In genomic region chr16:33337177-33337576, GRCm38 (mm10) we compare ENCODE assay signal across 7 mouse cellular contexts. TPM values are rescaled to one million over a fixed set of nuclear protein-coding genes. Genes with fewer than 3 reads are reported as not detected.
A peak's percentile ranks its signal among the peaks of the same experiment; 100 is the strongest.
DNase-seq lines count a peak whose midpoint lies in the region; ATAC-seq and TF ChIP-seq lines count a peak whose summit lies in the region.

No protein-coding gene starts in this region.

- H3K9me3 ChIP-seq in intestine, embryonic 16.5 days (ENCODE audit: control insufficient read depth, low read length) = no peaks in the 10 kb centered on the region
- no peaks in the 10 kb centered on the region for H3K9me3 ChIP-seq in midbrain, embryonic 13.5 days

- peak overlapping the region; percentile 14; the same call in 1 of the 2 replicates for H3K4me2 ChIP-seq in intestine, embryonic 16.5 days (ENCODE audit: low read depth, low read length)
- peak overlapping the region; percentile 25; the same call in 1 of the 2 replicates for H3K4me2 ChIP-seq in midbrain, embryonic 13.5 days (replicated peaks)

- intact Hi-C loops in left cerebral cortex, postnatal 25 days (cut with DNase I) = no loop called here

- no peaks in the 10 kb centered on the region for H3K27me3 ChIP-seq in intestine, embryonic 16.5 days (replicated peaks; ENCODE audit: control insufficient read depth, insufficient read depth, low read length)
- no peaks in the 10 kb centered on the region for H3K27me3 ChIP-seq in midbrain, embryonic 13.5 days
- H3K27me3 ChIP-seq in small intestine, adult 2 months (ENCODE audit: control insufficient read depth, insufficient read depth, low read length) = no peaks in the 10 kb centered on the region

- DNase-seq in adrenal gland, adult 18-20 months (ENCODE audit: low spot score in 2 of 2) = peak; percentile 58 to 62
- DNase-seq in embryo, embryonic 11 days = peak; percentile 66
- peak; percentile 33 for DNase-seq in gonadal fat pad, adult 2 months (ENCODE audit: low read depth)
- peak; percentile 68 to 71 for DNase-seq in left cerebral cortex, postnatal 25 days (ENCODE audit: low spot score in 2 of 2)

- no peak overlapping the region for H3K4me3 ChIP-seq in intestine, embryonic 16.5 days (ENCODE audit: low read length)
- no peak overlapping the region for H3K4me3 ChIP-seq in midbrain, embryonic 13.5 days (replicated peaks)
- H3K4me3 ChIP-seq in small intestine, adult 2 months (ENCODE audit: low read depth, low read length) = peak overlapping the region; percentile 4; the same call in 1 of the 2 replicates

- H3K9ac ChIP-seq in intestine, embryonic 16.5 days (ENCODE audit: low read depth, low read length) = no peak overlapping the region
- no peak overlapping the region for H3K9ac ChIP-seq in midbrain, embryonic 13.5 days (replicated peaks)

- TF ChIP-seq CTCF in small intestine, adult 2 months (IDR thresholded peaks at IDR 0.05; ENCODE audit: extremely low read depth, insufficient read length, insufficient replicate concordance, low read depth, low read length) = peak; percentile 81; the same call in 1 of the 2 replicates

- TF ChIP-seq POLR2A in small intestine, adult 2 months (IDR thresholded peaks at IDR 0.05; ENCODE audit: low read depth, low read length) = no peak

- H3K27ac ChIP-seq in intestine, embryonic 16.5 days (ENCODE audit: low read length) = no peak overlapping the region
- no peak overlapping the region for H3K27ac ChIP-seq in midbrain, embryonic 13.5 days
- no peak overlapping the region for H3K27ac ChIP-seq in small intestine, adult 2 months (ENCODE audit: insufficient read depth, low read depth, low read length)

- H3K36me3 ChIP-seq in intestine, embryonic 16.5 days (ENCODE audit: control insufficient read depth, insufficient read depth, low read length) = no peaks in the 10 kb centered on the region
- no peaks in the 10 kb centered on the region for H3K36me3 ChIP-seq in midbrain, embryonic 13.5 days
- H3K36me3 ChIP-seq in small intestine, adult 2 months (ENCODE audit: control insufficient read depth, insufficient read depth, low read length) = no peaks in the 10 kb centered on the region

- WGBS in intestine, embryonic 16.5 days = 9% methylated on average over 8 of the region's 8 CpGs
- WGBS in midbrain, embryonic 13.5 days = 21% methylated on average over 8 of the region's 8 CpGs
- under 1% methylated on average over 8 of the region's 8 CpGs for WGBS in small intestine, adult 2 months

- H3K4me1 ChIP-seq in intestine, embryonic 16.5 days (ENCODE audit: control insufficient read depth, insufficient read depth, low read length) = no peaks in the 10 kb centered on the region
- no peaks in the 10 kb centered on the region; the same call in 1 of the 2 replicates for H3K4me1 ChIP-seq in midbrain, embryonic 13.5 days (replicated peaks)
- no peaks in the 10 kb centered on the region; the same call in 1 of the 2 replicates for H3K4me1 ChIP-seq in small intestine, adult 2 months (ENCODE audit: control insufficient read depth, insufficient read depth, insufficient read length, low read length)

- peak; percentile 66; the same call in 1 of the 2 replicates for ATAC-seq in intestine, embryonic 16.5 days
- ATAC-seq in midbrain, embryonic 13.5 days = peak; percentile 65

RNA-seq across cellular contexts. Expression of gene Zfp148, which starts 43.5 kb away (rescaled TPM):
- 10 to 100 TPM; 59.5 to 65.1 TPM for total RNA-seq in adrenal gland, adult 18-20 months (2021)
- polyA plus RNA-seq in gonadal fat pad, adult 2 months (2012; rRNA removed) = 11.9 and 14.6 TPM in 2 replicates
- polyA plus RNA-seq in intestine, embryonic 16.5 days (2015; fragmentation: Nextera tagmentation; extraction: Ambion mirVana) = 39.1 and 39.9 TPM in 2 replicates
- total RNA-seq in left cerebral cortex, postnatal 25 days (2021) = 100 to 1,000 TPM; 142 to 153 TPM
- polyA plus RNA-seq in midbrain, embryonic 13.5 days (2015; fragmentation: Nextera tagmentation; extraction: Ambion mirVana) = 55.4 and 55.8 TPM in 2 replicates
- 1.5 and 4.0 TPM in 2 replicates for polyA plus RNA-seq in small intestine, adult 2 months (2012; rRNA removed)
